Mouse (Mus musculus) ovary, adult 18-20 months (tissue): ENCODE data around the gene Naaladl1.
"Not testable (repeated sequence)": the region's sequence is repeated elsewhere in the genome, so short reads cannot be mapped to it uniquely, and the experiment has no call there.

Experiments used
- DNase-seq: peaks from one replicate; pipeline ENCODE4 v3.0.0; 2022; ENCODE audit warnings: low spot score, mixed read lengths

Naaladl1 gene

DNA sequence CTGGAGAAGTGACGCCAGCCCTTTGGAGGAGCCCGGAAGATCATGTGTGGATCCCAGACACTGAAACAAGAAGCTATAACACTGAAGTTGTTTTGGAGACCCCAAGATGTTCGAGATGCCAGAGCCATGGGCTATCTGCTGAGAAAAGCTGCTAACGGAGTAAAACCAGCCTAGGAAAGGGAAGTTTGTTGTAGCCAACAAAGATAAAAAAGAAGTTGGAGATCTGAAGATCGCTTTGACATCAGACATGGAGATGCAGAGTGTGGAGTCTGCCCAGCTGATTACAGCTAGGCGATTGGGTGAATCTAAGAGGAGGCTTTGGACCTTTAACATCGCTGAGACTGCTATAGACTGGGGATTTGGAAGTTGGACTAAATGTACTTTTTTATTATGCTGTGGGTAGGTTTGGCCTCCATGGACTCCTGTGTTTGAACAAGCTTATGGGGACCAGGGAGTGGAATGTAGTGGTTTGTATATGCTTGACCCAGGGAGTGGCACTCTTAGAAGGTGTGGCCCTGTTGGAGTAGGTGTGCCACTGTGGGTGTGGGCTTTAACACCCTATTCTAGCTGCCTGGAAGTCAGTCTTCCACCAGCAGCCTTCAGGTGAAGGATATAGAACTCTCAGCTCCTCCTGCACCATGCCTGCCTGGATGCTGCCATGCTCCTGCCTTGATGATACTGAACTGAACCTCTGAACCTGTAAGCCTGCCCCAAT, 25.0 kb downstream of the Naaladl1 start:
- DNase-seq = not testable (repeated sequence)

- no peak for DNase-seq
Observed at GRCm38 (mm10) chr19:6132171-6132827, 26.7 kb downstream of the Naaladl1 start.

DNA sequence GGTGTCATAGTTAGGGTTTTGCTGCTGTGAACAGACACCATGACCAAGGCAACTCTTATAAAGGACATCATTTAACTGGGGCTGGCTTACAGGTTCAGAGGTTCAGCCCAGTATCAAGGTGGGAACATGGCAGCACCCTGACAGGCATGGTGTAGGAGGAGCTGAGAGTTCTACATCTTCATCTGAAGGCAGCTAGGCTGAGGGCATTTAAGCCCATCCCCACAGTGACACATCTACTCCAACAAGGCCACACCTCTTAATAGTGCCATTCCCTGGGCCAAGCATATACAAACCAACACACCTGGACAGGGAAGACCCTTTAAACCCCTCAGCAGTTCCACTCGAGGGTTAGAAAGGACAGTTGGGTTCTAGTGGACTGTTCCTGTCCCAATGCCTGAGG, 27.6 kb downstream of the Naaladl1 start:
- DNase-seq = not testable (repeated sequence)

- no peak for DNase-seq
Observed at GRCm38 (mm10) chr19:6136397-6136796, 30.8 kb downstream of the Naaladl1 start.

DNA sequence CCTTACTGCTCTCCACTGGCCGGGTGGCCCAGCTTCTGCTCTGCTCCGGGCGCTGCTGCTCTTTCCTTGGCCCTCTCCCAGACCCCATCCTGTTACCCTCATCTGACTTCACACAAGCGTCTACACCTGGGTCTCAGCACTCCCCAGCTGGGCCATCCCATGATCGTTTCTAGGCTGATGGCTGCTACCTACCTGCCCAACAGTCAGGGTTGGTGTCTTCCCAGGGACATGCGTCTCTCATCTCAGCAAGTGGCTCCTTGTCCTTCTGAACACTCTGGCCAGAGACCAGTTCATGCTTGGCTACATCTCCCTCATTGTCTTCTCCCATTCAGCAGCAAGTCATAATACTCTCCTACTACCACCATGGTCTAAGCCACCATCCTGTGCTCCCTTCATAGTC, 34.1 kb downstream of the Naaladl1 start:
- no peak for DNase-seq

- no peak for DNase-seq
Observed at GRCm38 (mm10) chr19:6140374-6140677, 34.7 kb downstream of the Naaladl1 start.

GRCm38 (mm10) chr19:6140678-6141393, 35.3 kb downstream of the Naaladl1 start, which contains the start of gene Batf2:
Gene Batf2, plus strand, starts transcription at chr19:6140983.
- DNase-seq = peak; percentile 86

DNA sequence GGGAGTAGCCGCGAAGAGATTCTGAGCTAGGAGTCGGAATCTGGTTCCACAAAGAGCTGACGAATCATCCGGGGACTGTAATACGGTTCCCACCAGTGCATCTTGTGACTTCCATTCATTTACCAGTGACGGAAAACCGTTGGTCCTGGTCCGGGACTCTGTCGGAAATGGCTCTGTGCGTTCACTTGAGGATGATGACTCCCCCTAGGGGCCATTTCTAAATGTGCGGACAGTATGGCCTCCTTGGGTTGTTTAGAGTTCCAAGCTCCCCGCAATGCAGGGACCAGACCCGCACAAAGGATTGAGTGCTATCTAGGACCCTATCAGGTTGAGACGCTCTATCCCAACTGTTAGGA, 35.8 kb downstream of the Naaladl1 start, which contains the start of gene Arl2:
TSS of gene Arl2 (minus strand) at position 155 of the 356 bp plus-strand sequence.
- DNase-seq = peak; percentile 57

DNA sequence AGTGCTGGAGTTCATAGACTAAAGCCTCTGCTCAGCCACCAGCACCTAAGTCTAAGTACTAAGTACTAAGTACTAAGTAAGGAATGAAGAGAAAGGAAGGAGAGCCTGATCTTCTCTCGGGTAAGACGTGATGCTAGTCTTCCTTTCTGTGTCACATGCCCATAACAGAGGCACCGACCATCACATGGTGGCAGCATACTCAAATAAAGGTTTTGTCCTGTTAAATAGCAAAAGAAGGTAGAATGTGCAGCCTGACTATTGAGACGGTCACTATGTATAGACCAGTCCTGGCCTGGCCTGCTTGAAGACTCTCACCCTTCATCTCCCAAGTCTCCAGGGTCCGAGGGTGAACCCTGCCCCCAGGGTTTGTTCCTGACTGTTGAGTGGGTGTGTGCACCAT, 39.3 kb downstream of the Naaladl1 start:
- DNase-seq = no peak

DNA sequence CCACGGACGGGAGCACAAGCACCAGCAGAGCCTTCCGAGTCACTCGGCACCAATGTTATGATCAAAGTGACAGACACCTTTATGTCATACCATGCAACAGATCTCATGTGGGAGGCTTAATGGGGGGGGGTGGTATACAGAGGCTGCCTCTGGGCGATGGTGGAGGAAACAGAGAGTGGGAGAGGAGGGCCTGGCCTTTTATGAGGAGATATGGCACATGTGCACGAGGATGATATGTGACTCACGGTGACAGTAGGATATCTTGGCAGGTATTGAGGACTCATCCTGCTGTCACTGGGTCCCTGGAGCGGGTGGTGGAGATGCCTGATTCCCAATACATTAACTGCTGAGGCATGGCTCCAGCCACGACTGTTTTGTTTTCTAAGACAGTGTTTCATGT, 49.6 kb downstream of the Naaladl1 start:
- DNase-seq = no peak

- no peak for DNase-seq
Observed at GRCm38 (mm10) chr19:6156372-6156771, 50.8 kb downstream of the Naaladl1 start.

DNA sequence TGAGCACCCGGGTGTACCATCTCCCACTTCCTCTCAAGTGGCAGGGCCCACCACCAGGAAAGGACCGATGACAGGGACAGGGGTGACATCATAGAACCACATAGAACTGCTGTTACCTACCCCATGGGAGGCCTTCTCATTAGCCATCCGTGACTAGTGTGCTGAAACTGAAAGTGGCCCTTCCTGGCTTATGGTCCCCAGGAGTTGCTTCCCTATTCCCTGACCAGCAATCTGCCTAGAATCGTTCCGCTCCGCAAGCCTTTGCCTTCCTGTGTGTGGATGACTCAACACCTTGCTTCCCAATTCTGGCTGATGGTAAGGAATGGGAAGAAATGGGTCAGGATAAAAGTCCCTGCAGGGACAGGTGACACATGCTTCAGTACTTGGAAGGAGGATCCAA, 51.6 kb downstream of the Naaladl1 start:
- no peak for DNase-seq

GRCm38 (mm10) chr19:6163872-6164547, 58.4 kb downstream of the Naaladl1 start:
- peak; percentile 21 for DNase-seq
